Mouse (Mus musculus): Measurements from ENCODE around the gene Car3.

DNA sequence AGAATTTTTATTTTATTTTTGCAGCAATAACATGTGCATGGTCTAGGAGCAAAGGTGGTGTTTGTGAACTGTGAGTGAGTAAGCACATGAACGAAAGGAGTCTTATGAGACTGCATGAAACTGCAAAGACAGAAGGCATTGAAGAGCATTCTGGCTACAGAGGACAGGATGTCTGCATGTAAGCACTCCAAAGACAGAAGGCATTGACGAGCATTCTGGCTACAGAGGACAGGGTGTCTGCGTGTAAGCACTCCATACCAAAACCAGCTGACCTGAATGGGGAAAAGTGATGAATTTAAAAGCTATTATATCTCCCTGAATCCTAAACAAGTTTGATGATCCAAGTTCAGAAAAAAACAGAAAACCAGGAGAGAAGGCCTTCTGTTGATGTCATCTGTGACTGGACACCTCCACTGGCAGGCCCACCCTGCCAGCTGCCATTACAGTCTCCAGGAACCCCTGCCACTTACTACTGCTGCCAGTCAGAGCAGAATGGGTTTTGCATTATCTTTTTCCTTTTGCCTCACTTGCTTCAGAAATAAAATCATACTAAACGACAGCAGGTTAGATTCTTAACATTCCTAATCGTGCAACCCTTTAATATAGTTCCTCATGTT is 32.0 kb upstream of the Car3 start:
- TF ChIP-seq CTCF (IDR thresholded peaks at IDR 0.05; ENCODE audit: low read depth), result no peak
- TF ChIP-seq EP300 (IDR thresholded peaks at IDR 0.05; ENCODE audit: low read depth), result no peak

Measured in heart, postnatal 0 days (tissue).